Mouse (Mus musculus) activated CD4-positive, CD25-positive, alpha-beta regulatory T cell (primary cell): ENCODE measurements around the gene Krtdap. TPM values are rescaled to one million over a fixed set of nuclear protein-coding genes. Genes with fewer than 3 reads are reported as not detected.

Experiments
- polyA plus RNA-seq, 2 experiments: library from polyadenylated mRNA; unstranded; fragments of 100-300 nt; shearing (Covaris generic); gene quantifications; one replicate each; pipeline ENCODE4 v1.2.1; 2017

The Krtdap gene
- not detected for polyA plus RNA-seq

GRCm38 (mm10) chr7:30787377-30788022, at the start of gene Krtdap:
Krtdap (plus strand) TSS chr7:30787896.

GRCm38 (mm10) chr7:30743617-30744016, 44.1 kb upstream of the Krtdap start, which contains the start of gene Gapdhs:
Gapdhs (minus strand) TSS chr7:30743681.

GRCm38 (mm10) chr7:30751086-30751669, 36.5 kb upstream of the Krtdap start, which contains the start of gene Sbsn:
Sbsn (plus strand) TSS chr7:30751471.

GRCm38 (mm10) chr7:30763456-30763855, 24.2 kb upstream of the Krtdap start, which contains the start of gene Dmkn:
Dmkn (plus strand) TSS chr7:30763756.

GRCm38 (mm10) chr7:30823675-30824074, 36.0 kb downstream of the Krtdap start, which contains the start of gene Ffar2:
Ffar2 (minus strand) TSS chr7:30823775.

Other genes starting within 250 kb of the Krtdap start
- 1 to 10 TPM; 1.9 to 4.1 TPM for gene Hspb6, start 235.7 kb upstream of the Krtdap start, polyA plus RNA-seq
- 1 to 10 TPM; 5.7 to 6.2 TPM for gene Proser3, start 235.6 kb upstream of the Krtdap start, polyA plus RNA-seq
- 100 to 1,000 TPM in 1 of 2 experiments, 10 to 100 TPM in 1; 92.9 to 107 TPM for gene Lin37, start 228.1 kb upstream of the Krtdap start, polyA plus RNA-seq
- gene U2af1l4, start 224.6 kb upstream of the Krtdap start, polyA plus RNA-seq, result 10 to 100 TPM; 28.3 to 67.8 TPM
- 10 to 100 TPM; 53.5 to 82.4 TPM for gene Gm49396, start 224.6 kb upstream of the Krtdap start, polyA plus RNA-seq
- gene Psenen, start 224.3 kb upstream of the Krtdap start, polyA plus RNA-seq, result 100 to 1,000 TPM; 231 to 234 TPM
- gene Igflr1, start 222.5 kb upstream of the Krtdap start, polyA plus RNA-seq, result 100 to 1,000 TPM in 1 of 2 experiments, 10 to 100 TPM in 1; 66.2 to 268 TPM
- 10 to 100 TPM; 14.9 to 15.1 TPM for gene Kmt2b, start 199.2 kb upstream of the Krtdap start, polyA plus RNA-seq
- 10 to 100 TPM; 12.9 to 34.9 TPM for gene Zbtb32, start 189.0 kb upstream of the Krtdap start, polyA plus RNA-seq
- 1 to 10 TPM in 1 of 2 experiments, under 1 TPM in 1; 0.32 to 1.8 TPM for gene Upk1a, start 175.0 kb upstream of the Krtdap start, polyA plus RNA-seq
- 100 to 1,000 TPM; 713 to 756 TPM for gene Cox6b1, start 161.7 kb upstream of the Krtdap start, polyA plus RNA-seq
- not detected for gene Etv2, start 152.0 kb upstream of the Krtdap start, polyA plus RNA-seq
- gene Rbm42, start 137.6 kb upstream of the Krtdap start, polyA plus RNA-seq, result 100 to 1,000 TPM; 125 to 166 TPM
- gene Haus5, start 122.9 kb upstream of the Krtdap start, polyA plus RNA-seq, result 10 to 100 TPM; 18.3 to 29.7 TPM
- gene Pmis2, start 116.3 kb upstream of the Krtdap start, polyA plus RNA-seq, result under 1 TPM in 1 of 2 experiments, not detected in 1; 0.50 TPM
- gene 2200002J24Rik, start 89.0 kb upstream of the Krtdap start, polyA plus RNA-seq, result not detected
- gene Atp4a, start 75.7 kb upstream of the Krtdap start, polyA plus RNA-seq, result under 1 TPM in 1 of 2 experiments, not detected in 1; 0.34 TPM
- 100 to 1,000 TPM in 1 of 2 experiments, 10 to 100 TPM in 1; 85.3 to 135 TPM for gene Tmem147, start 58.4 kb upstream of the Krtdap start, polyA plus RNA-seq
- under 1 TPM; 0.34 to 0.55 TPM for gene Gapdhs, start 44.2 kb upstream of the Krtdap start, polyA plus RNA-seq
- gene Sbsn, start 36.4 kb upstream of the Krtdap start, polyA plus RNA-seq, result 1 to 10 TPM in 1 of 2 experiments, not detected in 1; 2.9 TPM
- gene Dmkn, start 24.1 kb upstream of the Krtdap start, polyA plus RNA-seq, result not detected
- under 1 TPM; 0.27 to 0.69 TPM for gene Ffar2, start 35.9 kb downstream of the Krtdap start, polyA plus RNA-seq
- gene Ffar3, start 68.3 kb downstream of the Krtdap start, polyA plus RNA-seq, result not detected
- gene Ffar1, start 73.7 kb downstream of the Krtdap start, polyA plus RNA-seq, result under 1 TPM in 1 of 2 experiments, not detected in 1; 0.11 TPM
- gene Cd22, start 92.4 kb downstream of the Krtdap start, polyA plus RNA-seq, result 1 to 10 TPM; 5.6 to 8.0 TPM
- gene Mag, start 127.0 kb downstream of the Krtdap start, polyA plus RNA-seq, result under 1 TPM in 1 of 2 experiments, not detected in 1; 0.47 TPM
- gene Hamp2, start 136.8 kb downstream of the Krtdap start, polyA plus RNA-seq, result not detected
- under 1 TPM in 1 of 2 experiments, not detected in 1; 0.76 TPM for gene Hamp, start 156.1 kb downstream of the Krtdap start, polyA plus RNA-seq
- 10 to 100 TPM; 13.0 to 18.6 TPM for gene Usf2, start 168.9 kb downstream of the Krtdap start, polyA plus RNA-seq
- 10 to 100 TPM; 10.5 to 23.2 TPM for gene Lsr, start 185.6 kb downstream of the Krtdap start, polyA plus RNA-seq
- gene Fam187b, start 185.9 kb downstream of the Krtdap start, polyA plus RNA-seq, result under 1 TPM in 1 of 2 experiments, not detected in 1; 0.83 TPM